Mouse (Mus musculus): ENCODE results near the gene Slc7a15.

DNA sequence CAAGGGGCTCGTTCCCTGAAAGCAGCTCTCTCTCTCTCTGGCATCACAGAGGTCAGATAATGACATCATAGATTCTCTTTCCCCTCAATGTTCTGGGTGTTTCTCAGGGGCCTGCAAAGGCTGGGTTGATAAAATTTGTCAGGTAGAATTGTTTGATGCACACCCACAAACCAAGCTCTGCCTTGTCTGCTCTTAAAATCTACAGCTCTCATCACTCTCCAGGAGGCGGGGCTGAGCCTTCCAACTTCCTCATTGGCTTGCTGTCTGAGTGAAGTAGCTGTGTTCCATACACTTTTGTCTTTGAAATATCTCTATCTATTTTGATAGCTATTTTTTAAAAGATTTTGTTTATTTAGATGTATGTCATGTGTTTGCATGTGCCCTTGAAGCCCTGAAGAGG is 116.7 kb downstream of the Slc7a15 start:
- no peak for TF ChIP-seq CTCF (conservative IDR thresholded peaks at IDR 0.05; ENCODE audit: low read length)
- TF ChIP-seq POU5F1 (IDR thresholded peaks at IDR 0.05; ENCODE audit: borderline replicate concordance, low read length) = no peak
- TF ChIP-seq NANOG (IDR thresholded peaks at IDR 0.05; ENCODE audit: borderline replicate concordance, low read length) = no peak

All from E14TG2a.4 (cell line).